Mouse (Mus musculus): ENCODE data around the gene Pick1.

The Pick1 gene

GRCm38 (mm10) chr15:79224685-79225084 is 4.3 kb upstream of the Pick1 start:
- in situ Hi-C loops (cut with MboI, MseI): loop anchor here (5.0 kb wide), 2 partner anchors 243 to 423 kb away; no protein-coding TSS in a partner anchor

- in situ Hi-C loops (cut with MboI, MseI): loop anchor here in 1 of 2 experiments (5.0 kb wide), 1 partner anchor 242 kb away; no protein-coding TSS in a partner anchor
Observed at GRCm38 (mm10) chr15:79225780-79226179, 3.2 kb upstream of the Pick1 start.

- in situ Hi-C loops (cut with MboI, MseI): loop anchor here in 1 of 2 experiments (10.0 kb wide), 1 partner anchor 640 kb away; the partner anchor contains the start of gene Cyth4
Observed at GRCm38 (mm10) chr15:79235268-79235667, 6.3 kb downstream of the Pick1 start.

GRCm38 (mm10) chr15:79238036-79238435 is 9.1 kb downstream of the Pick1 start:
- in situ Hi-C loops (cut with MboI, MseI): loop anchor here in 1 of 2 experiments (10.0 kb wide), 1 partner anchor 643 kb away; the partner anchor contains the start of gene Cyth4

GRCm38 (mm10) chr15:79242574-79243233 is 13.7 kb downstream of the Pick1 start:
- in situ Hi-C loops (cut with MboI, MseI): loop anchor here (5.0 to 10.0 kb wide), 3 partner anchors 50 to 232 kb away; no protein-coding TSS in a partner anchor

- in situ Hi-C loops (cut with MboI, MseI): loop anchor here (5.0 to 10.0 kb wide), 3 partner anchors 49 to 231 kb away; no protein-coding TSS in a partner anchor
Observed at GRCm38 (mm10) chr15:79243234-79244042, 14.5 kb downstream of the Pick1 start.

GRCm38 (mm10) chr15:79244071-79244893 is 15.3 kb downstream of the Pick1 start:
- in situ Hi-C loops (cut with MboI, MseI): loop anchor here (5.0 to 10.0 kb wide), 3 partner anchors 48 to 231 kb away; no protein-coding TSS in a partner anchor

- in situ Hi-C loops (cut with MboI, MseI): loop anchor here in 1 of 2 experiments (10.0 kb wide), 1 partner anchor 229 kb away; no protein-coding TSS in a partner anchor
Observed at GRCm38 (mm10) chr15:79245321-79245720, 16.3 kb downstream of the Pick1 start.

GRCm38 (mm10) chr15:79250236-79250635 is 21.3 kb downstream of the Pick1 start:
- in situ Hi-C loops (cut with MboI, MseI): no loop called here

- in situ Hi-C loops (cut with MboI, MseI): no loop called here
Observed at GRCm38 (mm10) chr15:79251168-79251567, 22.2 kb downstream of the Pick1 start.

GRCm38 (mm10) chr15:79251781-79252491 is 23.0 kb downstream of the Pick1 start:
- in situ Hi-C loops (cut with MboI, MseI): no loop called here

- in situ Hi-C loops (cut with MboI, MseI): no loop called here
Observed at GRCm38 (mm10) chr15:79252580-79252979, 23.6 kb downstream of the Pick1 start.

- in situ Hi-C loops (cut with MboI, MseI): no loop called here
Observed at GRCm38 (mm10) chr15:79254661-79255060, 25.7 kb downstream of the Pick1 start, which contains the start of gene Slc16a8. TSS of gene Slc16a8 (minus strand) at chr15:79254761.

GRCm38 (mm10) chr15:79258521-79258920 is 29.5 kb downstream of the Pick1 start:
- in situ Hi-C loops (cut with MboI, MseI): no loop called here

GRCm38 (mm10) chr15:79261095-79261725 is 32.2 kb downstream of the Pick1 start:
- in situ Hi-C loops (cut with MboI, MseI): no loop called here

GRCm38 (mm10) chr15:79261757-79262156 is 32.8 kb downstream of the Pick1 start:
- in situ Hi-C loops (cut with MboI, MseI): no loop called here

- in situ Hi-C loops (cut with MboI, MseI): no loop called here
Observed at GRCm38 (mm10) chr15:79262375-79262774, 33.4 kb downstream of the Pick1 start.

GRCm38 (mm10) chr15:79262786-79263309 is 33.9 kb downstream of the Pick1 start:
- in situ Hi-C loops (cut with MboI, MseI): no loop called here

- in situ Hi-C loops (cut with MboI, MseI): no loop called here
Observed at GRCm38 (mm10) chr15:79263726-79264125, 34.8 kb downstream of the Pick1 start.

GRCm38 (mm10) chr15:79265384-79265783 is 36.4 kb downstream of the Pick1 start:
- in situ Hi-C loops (cut with MboI, MseI): no loop called here

Data from T-helper 17 cell (primary cell).